ENCODE assay signal across 9 mouse cellular contexts in the genomic region with DNA sequence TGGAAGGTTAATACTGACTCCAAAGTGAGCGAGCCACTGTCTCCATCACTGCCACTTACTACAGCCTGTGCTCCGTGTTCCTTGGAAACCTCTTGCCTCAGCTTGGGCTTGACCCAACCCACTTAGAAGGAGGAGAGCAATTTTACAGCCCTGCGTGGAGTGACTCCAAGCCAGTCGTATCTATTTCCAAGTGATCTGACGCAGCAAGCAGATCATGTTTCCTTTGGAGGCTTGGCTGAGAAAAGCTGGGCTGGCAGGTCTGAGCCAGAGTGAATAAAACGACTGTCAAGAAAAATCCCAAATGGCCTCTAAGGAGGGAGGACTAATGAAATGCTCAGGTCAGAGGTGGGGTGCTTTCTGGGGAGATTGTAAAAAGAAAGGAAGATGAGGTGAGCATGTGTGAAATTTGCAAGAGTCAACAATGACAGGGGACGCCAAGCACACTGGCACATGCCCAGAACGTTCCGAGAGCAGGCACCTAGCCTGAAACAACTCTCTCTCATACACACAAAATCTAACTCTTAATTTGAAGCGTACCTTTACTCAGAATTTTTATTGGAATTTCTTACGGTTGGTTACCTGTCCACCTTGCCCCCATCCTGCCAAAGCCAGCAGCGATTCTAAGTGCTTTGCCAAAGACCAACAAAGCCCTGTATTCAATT.
DNase-seq lines count a peak whose midpoint lies in the region; ATAC-seq lines count a peak whose summit lies in the region.
"Had no signal": no experiment of that assay in that cellular context is flagged by ENCODE, and none has a peak within 500 bp of the region (broad histone marks: within the 10 kb centered on the region; RNA-seq: fewer than 3 reads in every experiment).

No protein-coding gene starts in this region.

- no peaks in the 10 kb centered on the region for H3K9me3 ChIP-seq in embryonic facial prominence, embryonic 12.5 days
- 0 out of 2 replicates have a peak, but pooled peaks cover 3% of the 10 kb centered on the region for H3K9me3 ChIP-seq in heart, embryonic 14.5 days (ENCODE audit: control insufficient read depth, low read length)
- H3K9me3 ChIP-seq in stomach, embryonic 16.5 days (replicated peaks; ENCODE audit: control insufficient read depth, low read length) = no peaks in the 10 kb centered on the region
- H3K9me3 ChIP-seq: neural tube, embryonic 12.5 days had no signal

- ATAC-seq in embryonic facial prominence, embryonic 12.5 days (ENCODE audit: insufficient number of reproducible peaks, insufficient read depth, low FRiP score, low TSS enrichment) = 0 out of 2 replicates have a peak, but pooled peaks have one; percentile 47
- peak; percentile 47; the same call in 1 of the 2 replicates for ATAC-seq in heart, embryonic 14.5 days (ENCODE audit: insufficient number of reproducible peaks, insufficient read depth, low FRiP score, low read depth)
- ATAC-seq in stomach, embryonic 16.5 days (ENCODE audit: insufficient read depth, low FRiP score) = peak; percentile 78
- no peak for ATAC-seq in monocyte, adult 5-6 weeks (replicated peaks; ENCODE audit: insufficient number of reproducible peaks, low FRiP score, low TSS enrichment, poor library complexity, severe bottlenecking)

- H3K4me1 ChIP-seq in embryonic facial prominence, embryonic 12.5 days = peaks cover 33% of the 10 kb centered on the region
- peaks cover 11 to 12% of the 10 kb centered on the region in 2 experiments for H3K4me1 ChIP-seq in heart, embryonic 14.5 days (ENCODE audit: control insufficient read depth in 2 of 2, insufficient read depth in 2 of 2, low read length in 2 of 2)
- peaks cover 23% of the 10 kb centered on the region for H3K4me1 ChIP-seq in stomach, embryonic 16.5 days (ENCODE audit: control insufficient read depth, insufficient read depth, low read length)

- H3K27ac ChIP-seq in embryonic facial prominence, embryonic 12.5 days = peak overlapping the region; percentile 74
- peak overlapping the region; percentile 35 to 37; a peak in 3 of 4 replicates for H3K27ac ChIP-seq in heart, embryonic 14.5 days (replicated peaks in 1 of 2; ENCODE audit: control insufficient read depth in 1 of 2, insufficient read depth in 1 of 2, low read depth in 2 of 2, low read length in 2 of 2)
- peak overlapping the region; percentile 58 for H3K27ac ChIP-seq in stomach, embryonic 16.5 days (ENCODE audit: low read length)
- H3K27ac ChIP-seq: neural tube, embryonic 12.5 days had no signal

- H3K27me3 ChIP-seq in embryonic facial prominence, embryonic 12.5 days = no peaks in the 10 kb centered on the region
- H3K27me3 ChIP-seq in heart, embryonic 14.5 days (ENCODE audit: control insufficient read depth, insufficient read depth, low read length) = no peaks in the 10 kb centered on the region
- H3K27me3 ChIP-seq in stomach, embryonic 16.5 days (ENCODE audit: control insufficient read depth, insufficient read depth, low read length) = no peaks in the 10 kb centered on the region
- H3K27me3 ChIP-seq: neural tube, embryonic 12.5 days had no signal

- H3K9ac ChIP-seq in embryonic facial prominence, embryonic 12.5 days = no peak overlapping the region
- no peak overlapping the region for H3K9ac ChIP-seq in heart, embryonic 14.5 days (ENCODE audit: low read length)
- no peak overlapping the region for H3K9ac ChIP-seq in stomach, embryonic 16.5 days (ENCODE audit: low read length)
- H3K9ac ChIP-seq: neural tube, embryonic 12.5 days had no signal

- DNase-seq in adrenal gland, adult (ENCODE audit: inconsistent age in 2 of 2, low spot score in 1 of 2) = peak; percentile 48 to 79
- no peak for DNase-seq in adrenal gland, adult 18-20 months (ENCODE audit: low spot score in 2 of 2)
- peak; percentile 75 to 83 for DNase-seq in kidney, postnatal 4 days
- no peak for DNase-seq in yolk sac, embryonic 10.5 days (ENCODE audit: low spot score)

- WGBS in embryonic facial prominence, embryonic 12.5 days = 41% methylated on average over 12 of the region's 12 CpGs
- WGBS in heart, embryonic 14.5 days = 54% methylated on average over 12 of the region's 12 CpGs
- WGBS in stomach, embryonic 16.5 days = 37% methylated on average over 12 of the region's 12 CpGs

- H3K36me3 ChIP-seq in embryonic facial prominence, embryonic 12.5 days = no peaks in the 10 kb centered on the region
- H3K36me3 ChIP-seq in heart, embryonic 14.5 days (ENCODE audit: control insufficient read depth, insufficient read depth, low read length) = no peaks in the 10 kb centered on the region
- no peaks in the 10 kb centered on the region for H3K36me3 ChIP-seq in stomach, embryonic 16.5 days (ENCODE audit: control insufficient read depth, insufficient read depth, low read length)
- H3K36me3 ChIP-seq: neural tube, embryonic 12.5 days had no signal

- H3K4me3 ChIP-seq in embryonic facial prominence, embryonic 12.5 days = no peak overlapping the region
- no peak overlapping the region for H3K4me3 ChIP-seq in heart, embryonic 14.5 days (ENCODE audit: control insufficient read depth in 1 of 2, insufficient read depth in 1 of 2, low read depth in 1 of 2, low read length in 2 of 2)
- no peak overlapping the region for H3K4me3 ChIP-seq in stomach, embryonic 16.5 days (replicated peaks; ENCODE audit: low read length)
- H3K4me3 ChIP-seq: neural tube, embryonic 12.5 days had no signal

- no peak overlapping the region for H3K4me2 ChIP-seq in embryonic facial prominence, embryonic 12.5 days (replicated peaks)
- no peak overlapping the region for H3K4me2 ChIP-seq in heart, embryonic 14.5 days (ENCODE audit: low read length)
- no peak overlapping the region for H3K4me2 ChIP-seq in stomach, embryonic 16.5 days (ENCODE audit: low read depth, low read length)
- H3K4me2 ChIP-seq: neural tube, embryonic 12.5 days had no signal

Comparison
In these comparisons a context has a peak if more than half of its experiments do, and no peak if none do; other contexts are left out.
1. DNase-seq: peak in adrenal gland, adult (2 of 2) and kidney, postnatal 4 days (2 of 2); none in adrenal gland, adult 18-20 months (0 of 2) and yolk sac, embryonic 10.5 days (single experiment).
2. Peak in every context shown above with its lines, with median percentiles within 50 percentile points of each other: H3K27ac ChIP-seq.